Mouse (Mus musculus) limb, embryonic 14.5 days (tissue): Measurements from ENCODE around the gene C2cd4b. TPM values are rescaled to one million over a fixed set of nuclear protein-coding genes. Genes with fewer than 3 reads are reported as not detected.
A peak's percentile ranks its signal among the peaks of the same experiment; 100 is the strongest.

Source experiments
- ATAC-seq: fragments of 200-750 bp; cut with Nextera tagmentation; 2 replicates; pipeline ENCODE4 v1.8.0; 2017; ENCODE audit warnings: low read depth, moderate number of reproducible peaks, moderate TSS enrichment; ENCODE audit not compliant: low FRiP score
- DNase-seq: peaks from one replicate; pipeline ENCODE4 v3.0.0-alpha.2; 2015; ENCODE audit warnings: low spot score
- H3K27ac ChIP-seq: fragments of 300-500 bp; sonication (generic); replicated peaks from 2 replicates; pipeline ENCODE4 v1.5.1; 2014; ENCODE audit warnings: low read depth, mild to moderate bottlenecking, low read length, moderate library complexity, mixed read lengths
- H3K27me3 ChIP-seq: fragments of 300-500 bp; sonication (generic); 2 replicates; pipeline ENCODE4 v1.6.1; 2014; ENCODE audit warnings: low read length, mixed read lengths; ENCODE audit not compliant: control insufficient read depth, insufficient read depth
- H3K36me3 ChIP-seq: fragments of 300-500 bp; sonication (generic); 2 replicates; pipeline ENCODE4 v1.6.1; 2014; ENCODE audit warnings: mild to moderate bottlenecking, low read length, moderate library complexity, mixed read lengths; ENCODE audit not compliant: control insufficient read depth, insufficient read depth
- H3K4me1 ChIP-seq: fragments of 300-500 bp; sonication (generic); 2 replicates; pipeline ENCODE4 v1.6.1; 2014; ENCODE audit warnings: antibody characterized with exemption, low read length, mixed read lengths; ENCODE audit not compliant: control insufficient read depth, insufficient read depth
- H3K4me2 ChIP-seq: fragments of 300-500 bp; sonication (generic); replicated peaks from 2 replicates; pipeline ENCODE4 v1.6.1; 2014; ENCODE audit warnings: low read depth, mild to moderate bottlenecking, low read length, moderate library complexity; ENCODE audit not compliant: severe bottlenecking
- H3K4me3 ChIP-seq: fragments of 300-500 bp; sonication (generic); replicated peaks from 2 replicates; pipeline ENCODE4 v1.5.1; 2014; ENCODE audit warnings: low read length
- H3K9ac ChIP-seq: fragments of 300-500 bp; sonication (generic); 2 replicates; pipeline ENCODE4 v1.6.1; 2014; ENCODE audit warnings: mild to moderate bottlenecking, low read depth, low read length, moderate library complexity; ENCODE audit not compliant: severe bottlenecking
- H3K9me3 ChIP-seq: fragments of 300-500 bp; sonication (generic); 2 replicates; pipeline ENCODE4 v1.6.1; 2016; ENCODE audit warnings: low read length; ENCODE audit not compliant: control insufficient read depth
- POLR2A ChIP-seq: fragments of 200-500 bp; IDR thresholded peaks from 2 replicates; pipeline ENCODE4 v1.8.0; 2012; ENCODE audit warnings: inconsistent platforms, mild to moderate bottlenecking, moderate library complexity, borderline replicate concordance; ENCODE audit not compliant: insufficient read depth, insufficient read length; ENCODE audit errors: extremely low read depth
- WGBS: fragments of 180-500 bp; shearing (Covaris S2); extraction: QIAGEN DNeasy Blood & Tissue Kit; methylation state at CpG from one replicate; pipeline ENCODE4 v1.1.7; 2014; 5-methylcytosine and 5-hydroxymethylcytosine counted together
- polyA plus RNA-seq, 2 experiments: library from polyadenylated mRNA; depleted of rRNA in 1 of 2; stranded (reverse) in 1 of 2; unstranded in 1 of 2; fragments of >200 nt; fragmentation: Nextera tagmentation in 1 of 2; extraction: Ambion mirVana in 1 of 2; gene quantifications; 2 replicates each; pipeline versions ENCODE4 v1.2.1 to v1.2.3; 2012 to 2014

C2cd4b gene
- polyA plus RNA-seq, 2 experiments = 0.91 to 1.3 TPM

DNA sequence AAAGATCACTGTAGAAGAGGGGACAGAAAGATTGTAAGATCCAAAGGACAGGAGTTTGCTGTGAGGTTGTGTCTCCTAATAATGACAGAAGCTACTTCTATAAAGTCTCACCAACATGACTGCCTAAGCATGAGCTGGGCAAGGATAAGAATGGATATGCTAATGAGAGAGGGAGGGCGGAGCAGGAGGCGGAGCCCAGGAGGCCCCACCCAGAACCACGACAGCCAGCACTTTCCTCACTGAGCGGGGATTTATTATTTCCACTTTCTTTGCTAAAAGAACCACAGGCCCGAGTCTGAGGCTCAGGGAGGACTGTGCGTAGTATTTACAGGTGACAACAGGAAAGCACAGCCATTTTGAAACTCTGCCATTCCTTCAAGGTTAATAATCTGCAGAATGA, 28.4 kb downstream of the C2cd4b start:
- H3K4me2 ChIP-seq = no peak overlapping the region
- TF ChIP-seq POLR2A = no peak
- H3K36me3 ChIP-seq = no peaks in the 10 kb centered on the region
- no peak overlapping the region for H3K27ac ChIP-seq
- H3K27me3 ChIP-seq = no peaks in the 10 kb centered on the region
- H3K4me3 ChIP-seq = no peak overlapping the region
- 65% methylated on average over 6 of the region's 6 CpGs for WGBS
- H3K9me3 ChIP-seq = no peaks in the 10 kb centered on the region
- DNase-seq = no peak
- no peak overlapping the region for H3K9ac ChIP-seq
- no peak for ATAC-seq
- H3K4me1 ChIP-seq = no peaks in the 10 kb centered on the region

DNA sequence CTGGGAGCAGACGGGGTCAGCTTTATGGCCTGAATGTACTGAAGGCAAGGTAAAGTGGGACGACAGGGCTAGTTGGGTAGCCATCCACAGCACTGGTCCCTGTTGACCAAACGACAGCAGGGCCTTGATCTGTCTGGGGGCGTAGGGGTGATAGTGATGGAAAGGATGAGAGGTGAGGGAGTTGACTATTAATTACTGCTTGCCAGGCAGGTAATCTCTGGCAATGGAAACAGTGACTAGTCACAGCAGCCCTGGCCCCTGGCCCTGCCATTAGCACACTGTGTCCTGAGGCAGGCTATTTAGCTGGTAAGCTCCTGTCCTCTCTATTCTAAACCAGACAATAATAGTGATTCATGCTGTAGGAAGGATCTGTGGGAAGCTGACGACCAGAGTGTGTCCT, 33.2 kb downstream of the C2cd4b start:
- Histone ChIP-seq H3K27me3 (no peaks in the 10 kb centered on the region), H3K4me1 (no peaks in the 10 kb centered on the region), H3K4me3 (no peak overlapping the region), H3K9me3 (no peaks in the 10 kb centered on the region), H3K36me3 (no peaks in the 10 kb centered on the region), H3K27ac (no peak overlapping the region), H3K9ac (no peak overlapping the region), H3K4me2 (no peak overlapping the region)
- DNase-seq (no peak), ATAC-seq (no peak)
- TF ChIP-seq POLR2A = no peak
- 61% methylated on average over 5 of the region's 5 CpGs for WGBS

DNA sequence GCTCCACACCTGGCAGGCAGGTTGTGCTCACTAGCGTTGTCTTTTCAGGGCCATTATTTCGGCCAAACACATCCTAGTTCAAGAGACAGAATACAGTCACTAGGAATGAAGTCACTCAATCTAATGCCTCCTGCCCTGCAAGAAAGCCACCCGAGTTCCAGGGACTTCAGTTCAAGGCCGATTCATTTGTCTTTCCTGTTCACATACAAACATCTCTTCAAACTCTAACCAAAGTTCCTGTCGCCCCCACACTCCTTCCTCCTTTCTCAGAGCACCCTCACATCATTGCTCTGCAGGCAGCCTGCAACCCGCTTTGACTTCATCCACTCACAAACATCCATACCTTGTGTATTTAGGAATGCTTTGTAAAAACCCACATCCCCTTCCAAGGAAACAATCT, 34.3 kb downstream of the C2cd4b start:
- Histone ChIP-seq H3K4me3 (no peak overlapping the region), H3K9ac (no peak overlapping the region), H3K4me1 (no peaks in the 10 kb centered on the region), H3K36me3 (no peaks in the 10 kb centered on the region), H3K9me3 (no peaks in the 10 kb centered on the region), H3K27ac (no peak overlapping the region), H3K4me2 (no peak overlapping the region), H3K27me3 (no peaks in the 10 kb centered on the region)
- ATAC-seq (no peak), DNase-seq (no peak)
- 69% methylated on average over 6 of the region's 6 CpGs for WGBS
- TF ChIP-seq POLR2A = no peak

DNA sequence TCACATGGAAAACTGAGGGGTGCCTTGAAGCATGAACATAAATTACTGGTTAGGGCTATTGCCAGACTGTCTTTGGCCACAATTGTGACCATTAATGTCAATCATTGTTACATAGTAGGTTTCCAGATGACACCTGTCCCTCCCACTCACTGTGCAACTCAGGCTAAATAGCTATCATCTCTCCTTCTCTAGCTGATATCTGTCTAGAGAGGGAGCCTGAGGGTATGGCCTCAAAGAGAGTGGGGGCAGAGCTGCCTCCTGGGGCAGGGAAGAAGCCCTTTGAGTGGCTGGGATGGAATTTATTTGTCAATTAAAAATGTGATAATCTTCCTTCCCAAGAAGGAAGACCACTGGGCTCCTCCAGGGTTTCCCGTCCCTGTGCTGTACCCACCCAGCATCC, 35.0 kb downstream of the C2cd4b start:
- DNase-seq (no peak), ATAC-seq (no peak)
- Histone ChIP-seq H3K27ac (no peak overlapping the region), H3K4me1 (peaks cover 5% of the 10 kb centered on the region; the same call in 1 of the 2 replicates), H3K4me3 (no peak overlapping the region), H3K9ac (no peak overlapping the region), H3K4me2 (no peak overlapping the region), H3K36me3 (no peaks in the 10 kb centered on the region), H3K27me3 (no peaks in the 10 kb centered on the region), H3K9me3 (no peaks in the 10 kb centered on the region)
- WGBS = 0% methylated on average over 1 of the region's 1 CpGs
- no peak for TF ChIP-seq POLR2A

DNA sequence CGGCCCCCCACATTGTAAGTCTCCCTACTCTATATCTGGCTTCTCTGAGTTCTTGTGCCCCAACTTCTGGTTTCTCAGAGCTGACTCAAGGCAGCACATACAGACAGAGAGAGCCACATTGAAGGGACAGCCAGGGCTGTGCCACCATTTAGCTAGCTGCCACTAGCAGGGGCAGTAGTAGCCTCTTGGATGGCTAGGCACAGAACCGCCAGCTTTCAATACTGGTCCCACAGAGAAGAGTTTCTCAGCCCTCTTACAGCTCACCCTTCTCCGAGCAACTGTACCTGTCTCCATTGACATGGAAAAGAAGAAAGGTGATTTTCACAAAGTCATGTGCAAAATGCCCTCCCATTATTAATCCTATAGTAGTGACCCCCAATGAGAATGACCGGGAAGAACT, 35.4 kb downstream of the C2cd4b start:
- no peak overlapping the region for H3K4me3 ChIP-seq
- WGBS = 84% methylated on average over 4 of the region's 4 CpGs
- ATAC-seq (no peak), DNase-seq (no peak)
- H3K4me2 ChIP-seq = no peak overlapping the region
- H3K27ac ChIP-seq = no peak overlapping the region
- H3K36me3 ChIP-seq = no peaks in the 10 kb centered on the region
- H3K9ac ChIP-seq = no peak overlapping the region
- TF ChIP-seq POLR2A = no peak
- H3K4me1 ChIP-seq = peaks cover 7% of the 10 kb centered on the region; the same call in 1 of the 2 replicates
- H3K27me3 ChIP-seq = no peaks in the 10 kb centered on the region
- H3K9me3 ChIP-seq = no peaks in the 10 kb centered on the region

DNA sequence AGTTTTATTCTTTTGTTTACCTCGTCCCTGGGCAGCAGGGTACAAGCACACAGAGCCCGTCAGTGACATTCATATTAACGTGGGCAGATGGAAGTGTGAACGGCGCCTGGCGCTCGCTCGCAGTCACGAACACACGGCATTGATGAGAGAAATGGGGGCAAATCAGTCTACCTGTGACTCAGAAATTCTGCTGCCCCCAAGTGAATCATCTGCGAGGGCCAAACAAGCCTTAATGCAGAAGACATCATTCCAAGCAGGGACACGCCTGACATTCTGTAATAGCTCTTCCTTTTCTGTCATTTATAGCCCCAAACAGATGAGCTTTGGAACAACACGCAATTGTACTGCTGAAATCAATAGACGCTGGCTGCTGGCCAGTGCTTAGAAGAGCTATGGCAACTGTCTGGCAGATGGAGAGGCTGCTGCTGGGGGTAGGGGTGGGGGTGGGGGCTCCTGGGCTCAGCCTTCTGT, 36.0 kb downstream of the C2cd4b start:
- no peak overlapping the region for H3K4me3 ChIP-seq
- WGBS = 57% methylated on average over 14 of the region's 14 CpGs
- no peak overlapping the region for H3K27ac ChIP-seq
- peaks cover 7% of the 10 kb centered on the region; the same call in 1 of the 2 replicates for H3K4me1 ChIP-seq
- H3K36me3 ChIP-seq = no peaks in the 10 kb centered on the region
- no peaks in the 10 kb centered on the region for H3K9me3 ChIP-seq
- no peak overlapping the region for H3K4me2 ChIP-seq
- peak; percentile 53; the same call in 1 of the 2 replicates for ATAC-seq
- H3K9ac ChIP-seq = no peak overlapping the region
- peak; percentile 67 for DNase-seq
- H3K27me3 ChIP-seq = no peaks in the 10 kb centered on the region
- no peak for TF ChIP-seq POLR2A
